Comparison of ENCODE assay signal across 8 mouse cellular contexts in genomic region chr4:86124374-86124773, GRCm38 (mm10).
DNase-seq lines count a peak whose midpoint lies in the region; ATAC-seq and TF ChIP-seq lines count a peak whose summit lies in the region.

No protein-coding gene starts in this region.

- H3K4me1 ChIP-seq in kidney, adult 2 months (ENCODE audit: control insufficient read depth, insufficient read depth, low read length) = no peaks in the 10 kb centered on the region
- no peaks in the 10 kb centered on the region for H3K4me1 ChIP-seq in midbrain, embryonic 10.5 days
- peaks cover 6% of the 10 kb centered on the region; the same call in 1 of the 2 replicates for H3K4me1 ChIP-seq in heart, embryonic 12.5 days (replicated peaks)

- no peak overlapping the region for H3K27ac ChIP-seq in kidney, adult 2 months (ENCODE audit: insufficient read depth, low read depth, low read length)
- H3K27ac ChIP-seq in layer of hippocampus, adult 2 months = no peak overlapping the region; the same call in 1 of the 2 replicates
- no peak overlapping the region for H3K27ac ChIP-seq in midbrain, embryonic 10.5 days (replicated peaks)
- H3K27ac ChIP-seq in heart, embryonic 12.5 days (ENCODE audit: poor library complexity, severe bottlenecking) = no peak overlapping the region

- H3K4me2 ChIP-seq in heart, embryonic 12.5 days = no peak overlapping the region

- ATAC-seq in heart, embryonic 12.5 days (ENCODE audit: insufficient number of reproducible peaks, low FRiP score) = no peak

- WGBS in kidney, adult 2 months = 46% methylated on average over 3 of the region's 3 CpGs
- WGBS in midbrain, embryonic 10.5 days = 65% methylated on average over 3 of the region's 3 CpGs
- 41% methylated on average over 3 of the region's 3 CpGs for WGBS in heart, embryonic 12.5 days

- no peaks in the 10 kb centered on the region for H3K9me3 ChIP-seq in midbrain, embryonic 10.5 days (replicated peaks)
- no peaks in the 10 kb centered on the region for H3K9me3 ChIP-seq in heart, embryonic 12.5 days (replicated peaks)

- TF ChIP-seq CTCF in kidney, adult 2 months (conservative IDR thresholded peaks at IDR 0.05; ENCODE audit: insufficient read depth, insufficient read length, low read depth, low read length) = no peak
- no peak for TF ChIP-seq CTCF in layer of hippocampus, adult 2 months (conservative IDR thresholded peaks at IDR 0.05)

- H3K4me3 ChIP-seq in kidney, adult 2 months (ENCODE audit: insufficient read depth, low read depth, low read length) = no peak overlapping the region
- no peak overlapping the region for H3K4me3 ChIP-seq in layer of hippocampus, adult 2 months
- no peak overlapping the region for H3K4me3 ChIP-seq in midbrain, embryonic 10.5 days
- no peak overlapping the region for H3K4me3 ChIP-seq in heart, embryonic 12.5 days

- H3K9ac ChIP-seq in heart, embryonic 12.5 days = no peak overlapping the region

- H3K36me3 ChIP-seq in kidney, adult 2 months (ENCODE audit: control insufficient read depth, insufficient read depth, low read length) = no peaks in the 10 kb centered on the region
- no peaks in the 10 kb centered on the region for H3K36me3 ChIP-seq in midbrain, embryonic 10.5 days
- H3K36me3 ChIP-seq in heart, embryonic 12.5 days = no peaks in the 10 kb centered on the region

- DNase-seq in kidney, adult 2 months = peak; percentile 21
- DNase-seq in kidney, adult 11 months = no peak
- DNase-seq in adrenal gland, adult 8-10 months = peak; percentile 57
- peak; percentile 72 to 74 for DNase-seq in cerebellum, postnatal 36 days
- peak; percentile 70 to 73 for DNase-seq in layer of hippocampus, adult 2 months (ENCODE audit: low spot score in 2 of 2)
- peak; percentile 37 for DNase-seq in retina, postnatal 7 days (ENCODE audit: low read depth, low spot score)
- no peak for DNase-seq in midbrain, embryonic 10.5 days (ENCODE audit: low spot score)

- no peaks in the 10 kb centered on the region for H3K27me3 ChIP-seq in kidney, adult 2 months (replicated peaks; ENCODE audit: control insufficient read depth, insufficient read depth, low read length)
- no peaks in the 10 kb centered on the region for H3K27me3 ChIP-seq in midbrain, embryonic 10.5 days (ENCODE audit: low read depth, poor library complexity, severe bottlenecking)
- no peaks in the 10 kb centered on the region for H3K27me3 ChIP-seq in heart, embryonic 12.5 days (replicated peaks)

- TF ChIP-seq POLR2A in kidney, adult 2 months (IDR thresholded peaks at IDR 0.05; ENCODE audit: low read depth, low read length) = no peak

Comparison
In these comparisons a context has a peak if more than half of its experiments do, and no peak if none do; other contexts are left out.
1. DNase-seq: peak in kidney, adult 2 months (single experiment), adrenal gland, adult 8-10 months (single experiment), cerebellum, postnatal 36 days (2 of 2), layer of hippocampus, adult 2 months (2 of 2) and retina, postnatal 7 days (single experiment); none in kidney, adult 11 months (single experiment) and midbrain, embryonic 10.5 days (single experiment).